Mouse (Mus musculus): ENCODE data around the gene Rpl21.

Rpl21 gene

GRCm38 (mm10) chr5:146832769-146833448, at the start of gene Rpl21:
Gene Rpl21 (plus strand): TSS chr5:146832890.
- DNase-seq (ENCODE audit: low spot score) = peak; percentile 94

- no peak for DNase-seq (ENCODE audit: low spot score)
Observed at GRCm38 (mm10) chr5:146783300-146783699, 49.4 kb upstream of the Rpl21 start.

GRCm38 (mm10) chr5:146783891-146784290, 48.8 kb upstream of the Rpl21 start:
- DNase-seq (ENCODE audit: low spot score) = no peak

- DNase-seq (ENCODE audit: low spot score) = no peak
Observed at GRCm38 (mm10) chr5:146786123-146786522, 46.6 kb upstream of the Rpl21 start.

- no peak for DNase-seq (ENCODE audit: low spot score)
Observed at GRCm38 (mm10) chr5:146789413-146789812, 43.3 kb upstream of the Rpl21 start.

GRCm38 (mm10) chr5:146790944-146791343, 41.7 kb upstream of the Rpl21 start:
- no peak for DNase-seq (ENCODE audit: low spot score)

GRCm38 (mm10) chr5:146792140-146792791, 40.4 kb upstream of the Rpl21 start:
- no peak for DNase-seq (ENCODE audit: low spot score)

- DNase-seq (ENCODE audit: low spot score) = no peak
Observed at GRCm38 (mm10) chr5:146793630-146794083, 39.0 kb upstream of the Rpl21 start.

GRCm38 (mm10) chr5:146794084-146794852, 38.4 kb upstream of the Rpl21 start:
- peak; percentile 53 for DNase-seq (ENCODE audit: low spot score)

- DNase-seq (ENCODE audit: low spot score) = peak; percentile 97
Observed at GRCm38 (mm10) chr5:146794853-146795252, 37.8 kb upstream of the Rpl21 start, which contains the start of gene Usp12. Gene Usp12 (minus strand): TSS chr5:146795006.

- no peak for DNase-seq (ENCODE audit: low spot score)
Observed at GRCm38 (mm10) chr5:146795728-146796127, 37.0 kb upstream of the Rpl21 start.

GRCm38 (mm10) chr5:146798031-146798430, 34.7 kb upstream of the Rpl21 start:
- no peak for DNase-seq (ENCODE audit: low spot score)

GRCm38 (mm10) chr5:146806004-146806430, 26.7 kb upstream of the Rpl21 start:
- no peak for DNase-seq (ENCODE audit: low spot score)

- DNase-seq (ENCODE audit: low spot score) = no peak
Observed at GRCm38 (mm10) chr5:146809951-146810350, 22.7 kb upstream of the Rpl21 start.

- no peak for DNase-seq (ENCODE audit: low spot score)
Observed at GRCm38 (mm10) chr5:146812866-146813265, 19.8 kb upstream of the Rpl21 start.

- no peak for DNase-seq (ENCODE audit: low spot score)
Observed at GRCm38 (mm10) chr5:146813421-146813820, 19.3 kb upstream of the Rpl21 start.

- DNase-seq (ENCODE audit: low spot score) = no peak
Observed at GRCm38 (mm10) chr5:146815394-146815793, 17.3 kb upstream of the Rpl21 start.

GRCm38 (mm10) chr5:146817583-146817982, 15.1 kb upstream of the Rpl21 start:
- no peak for DNase-seq (ENCODE audit: low spot score)

- peak; percentile 25 for DNase-seq (ENCODE audit: low spot score)
Observed at GRCm38 (mm10) chr5:146818906-146819623, 13.6 kb upstream of the Rpl21 start.

- no peak for DNase-seq (ENCODE audit: low spot score)
Observed at GRCm38 (mm10) chr5:146823005-146823404, 9.7 kb upstream of the Rpl21 start.

GRCm38 (mm10) chr5:146829528-146829927, 3.2 kb upstream of the Rpl21 start:
- DNase-seq (ENCODE audit: low spot score) = no peak

- no peak for DNase-seq (ENCODE audit: low spot score)
Observed at GRCm38 (mm10) chr5:146832435-146832768, 288 bp upstream of the Rpl21 start.

Measured in testis, postnatal 14 days (tissue).